Mouse (Mus musculus): ENCODE results near the gene Adgre1. TPM values are rescaled to one million over a fixed set of nuclear protein-coding genes. Genes with fewer than 3 reads are reported as not detected.
"Not testable (repeated sequence)": the region's sequence is repeated elsewhere in the genome, so short reads cannot be mapped to it uniquely, and the experiment has no call there.

Gene Adgre1
- polyA plus RNA-seq (2014; fragmentation: Nextera tagmentation; extraction: Ambion mirVana), result 2.7 and 3.6 TPM in 2 replicates

- Histone ChIP-seq H3K4me3 (ENCODE audit: low read depth, low read length) (no peak within 1 kb of the TSS), H3K9me3 (ENCODE audit: control insufficient read depth, low read length) (no peaks in the 10 kb centered on the region), H3K36me3 (ENCODE audit: control insufficient read depth, insufficient read depth, low read length) (no peaks in the 10 kb centered on the region), H3K27me3 (ENCODE audit: control insufficient read depth, insufficient read depth, low read length) (no peaks in the 10 kb centered on the region), H3K4me2 (ENCODE audit: low read depth) (no peak within 1 kb of the TSS), H3K4me1 (ENCODE audit: control insufficient read depth, insufficient read depth, low read length) (no peaks in the 10 kb centered on the region), H3K9ac (ENCODE audit: low read length) (no peak within 1 kb of the TSS), H3K27ac (ENCODE audit: low read depth, low read length) (no peak within 1 kb of the TSS)
- WGBS, result 26% methylated on average over 1 of the region's 1 CpGs
- DNase-seq (ENCODE audit: low spot score) (no peak), ATAC-seq (ENCODE audit: insufficient read depth, low FRiP score, low TSS enrichment) (no peak)
Measured at GRCm38 (mm10) chr17:57358441-57358840, at the start of gene Adgre1. Gene Adgre1, plus strand, starts transcription at chr17:57358691.

- Histone ChIP-seq H3K9ac (ENCODE audit: low read length) (no peak overlapping the region), H3K9me3 (ENCODE audit: control insufficient read depth, low read length) (no peaks in the 10 kb centered on the region), H3K27me3 (ENCODE audit: control insufficient read depth, insufficient read depth, low read length) (no peaks in the 10 kb centered on the region), H3K4me2 (ENCODE audit: low read depth) (no peak overlapping the region), H3K27ac (ENCODE audit: low read depth, low read length) (no peak overlapping the region), H3K4me1 (ENCODE audit: control insufficient read depth, insufficient read depth, low read length) (no peaks in the 10 kb centered on the region), H3K4me3 (ENCODE audit: low read depth, low read length) (no peak overlapping the region), H3K36me3 (ENCODE audit: control insufficient read depth, insufficient read depth, low read length) (no peaks in the 10 kb centered on the region)
- 35% methylated on average over 13 of the region's 13 CpGs for WGBS
- ATAC-seq (ENCODE audit: insufficient read depth, low FRiP score, low TSS enrichment), result no peak
- no peak for DNase-seq (ENCODE audit: low spot score)
Measured at GRCm38 (mm10) chr17:57311801-57312200, 46.7 kb upstream of the Adgre1 start.

GRCm38 (mm10) chr17:57327615-57328014, 30.9 kb upstream of the Adgre1 start:
- Histone ChIP-seq H3K36me3 (ENCODE audit: control insufficient read depth, insufficient read depth, low read length) (no peaks in the 10 kb centered on the region), H3K4me3 (ENCODE audit: low read depth, low read length) (no peak overlapping the region), H3K27ac (ENCODE audit: low read depth, low read length) (no peak overlapping the region), H3K4me1 (ENCODE audit: control insufficient read depth, insufficient read depth, low read length) (no peaks in the 10 kb centered on the region), H3K9ac (ENCODE audit: low read length) (no peak overlapping the region), H3K9me3 (ENCODE audit: control insufficient read depth, low read length) (no peaks in the 10 kb centered on the region; the same call in 1 of the 2 replicates), H3K27me3 (ENCODE audit: control insufficient read depth, insufficient read depth, low read length) (no peaks in the 10 kb centered on the region), H3K4me2 (ENCODE audit: low read depth) (no peak overlapping the region)
- ATAC-seq (ENCODE audit: insufficient read depth, low FRiP score, low TSS enrichment), result no peak
- DNase-seq (ENCODE audit: low spot score), result no peak
- 84% methylated on average over 8 of the region's 8 CpGs for WGBS

- ATAC-seq (ENCODE audit: insufficient read depth, low FRiP score, low TSS enrichment), result no peak
- no peaks in the 10 kb centered on the region for H3K27me3 ChIP-seq (ENCODE audit: control insufficient read depth, insufficient read depth, low read length)
- H3K4me2 ChIP-seq (ENCODE audit: low read depth), result no peak overlapping the region
- H3K36me3 ChIP-seq (ENCODE audit: control insufficient read depth, insufficient read depth, low read length), result no peaks in the 10 kb centered on the region
- no peak for DNase-seq (ENCODE audit: low spot score)
- H3K27ac ChIP-seq (ENCODE audit: low read depth, low read length), result no peak overlapping the region
- no peaks in the 10 kb centered on the region; the same call in 1 of the 2 replicates for H3K9me3 ChIP-seq (ENCODE audit: control insufficient read depth, low read length)
- H3K9ac ChIP-seq (ENCODE audit: low read length), result no peak overlapping the region
- no peaks in the 10 kb centered on the region for H3K4me1 ChIP-seq (ENCODE audit: control insufficient read depth, insufficient read depth, low read length)
- 47% methylated on average over 6 of the region's 6 CpGs for WGBS
- no peak overlapping the region for H3K4me3 ChIP-seq (ENCODE audit: low read depth, low read length)
Measured at GRCm38 (mm10) chr17:57328944-57329343, 29.5 kb upstream of the Adgre1 start.

- H3K4me1 ChIP-seq (ENCODE audit: control insufficient read depth, insufficient read depth, low read length), result no peaks in the 10 kb centered on the region
- H3K4me3 ChIP-seq (ENCODE audit: low read depth, low read length), result no peak overlapping the region
- no peaks in the 10 kb centered on the region; the same call in 1 of the 2 replicates for H3K9me3 ChIP-seq (ENCODE audit: control insufficient read depth, low read length)
- ATAC-seq (ENCODE audit: insufficient read depth, low FRiP score, low TSS enrichment) (no peak), DNase-seq (ENCODE audit: low spot score) (no peak)
- H3K9ac ChIP-seq (ENCODE audit: low read length), result no peak overlapping the region
- H3K36me3 ChIP-seq (ENCODE audit: control insufficient read depth, insufficient read depth, low read length), result no peaks in the 10 kb centered on the region
- H3K4me2 ChIP-seq (ENCODE audit: low read depth), result no peak overlapping the region
- 96% methylated on average over 8 of the region's 8 CpGs for WGBS
- no peaks in the 10 kb centered on the region for H3K27me3 ChIP-seq (ENCODE audit: control insufficient read depth, insufficient read depth, low read length)
- no peak overlapping the region for H3K27ac ChIP-seq (ENCODE audit: low read depth, low read length)
Measured at GRCm38 (mm10) chr17:57330993-57331392, 27.5 kb upstream of the Adgre1 start.

GRCm38 (mm10) chr17:57332241-57332640, 26.2 kb upstream of the Adgre1 start:
- Histone ChIP-seq H3K4me3 (ENCODE audit: low read depth, low read length) (no peak overlapping the region), H3K27me3 (ENCODE audit: control insufficient read depth, insufficient read depth, low read length) (no peaks in the 10 kb centered on the region), H3K9me3 (ENCODE audit: control insufficient read depth, low read length) (no peaks in the 10 kb centered on the region; the same call in 1 of the 2 replicates), H3K9ac (ENCODE audit: low read length) (no peak overlapping the region), H3K4me2 (ENCODE audit: low read depth) (no peak overlapping the region), H3K4me1 (ENCODE audit: control insufficient read depth, insufficient read depth, low read length) (no peaks in the 10 kb centered on the region), H3K27ac (ENCODE audit: low read depth, low read length) (no peak overlapping the region), H3K36me3 (ENCODE audit: control insufficient read depth, insufficient read depth, low read length) (no peaks in the 10 kb centered on the region)
- DNase-seq (ENCODE audit: low spot score) (no peak), ATAC-seq (ENCODE audit: insufficient read depth, low FRiP score, low TSS enrichment) (no peak)
- WGBS, result 91% methylated on average over 4 of the region's 4 CpGs

- Histone ChIP-seq H3K4me2 (ENCODE audit: low read depth) (no peak overlapping the region), H3K36me3 (ENCODE audit: control insufficient read depth, insufficient read depth, low read length) (no peaks in the 10 kb centered on the region), H3K4me1 (ENCODE audit: control insufficient read depth, insufficient read depth, low read length) (no peaks in the 10 kb centered on the region), H3K27ac (ENCODE audit: low read depth, low read length) (no peak overlapping the region), H3K9me3 (ENCODE audit: control insufficient read depth, low read length) (no peaks in the 10 kb centered on the region; the same call in 1 of the 2 replicates), H3K27me3 (ENCODE audit: control insufficient read depth, insufficient read depth, low read length) (no peaks in the 10 kb centered on the region), H3K4me3 (ENCODE audit: low read depth, low read length) (no peak overlapping the region), H3K9ac (ENCODE audit: low read length) (no peak overlapping the region)
- DNase-seq (ENCODE audit: low spot score) (no peak), ATAC-seq (ENCODE audit: insufficient read depth, low FRiP score, low TSS enrichment) (no peak; the same call in 1 of the 2 replicates)
- WGBS, result 69% methylated on average over 9 of the region's 9 CpGs
Measured at GRCm38 (mm10) chr17:57334001-57334760, 24.3 kb upstream of the Adgre1 start.

- H3K4me1 ChIP-seq (ENCODE audit: control insufficient read depth, insufficient read depth, low read length), result no peaks in the 10 kb centered on the region
- peak; percentile 35 for ATAC-seq (ENCODE audit: insufficient read depth, low FRiP score, low TSS enrichment)
- H3K4me2 ChIP-seq (ENCODE audit: low read depth), result peak overlapping the region; percentile 10; the same call in 1 of the 2 replicates
- no peaks in the 10 kb centered on the region for H3K36me3 ChIP-seq (ENCODE audit: control insufficient read depth, insufficient read depth, low read length)
- H3K9me3 ChIP-seq (ENCODE audit: control insufficient read depth, low read length), result no peaks in the 10 kb centered on the region; the same call in 1 of the 2 replicates
- H3K4me3 ChIP-seq (ENCODE audit: low read depth, low read length), result no peak overlapping the region
- H3K27me3 ChIP-seq (ENCODE audit: control insufficient read depth, insufficient read depth, low read length), result no peaks in the 10 kb centered on the region
- no peak overlapping the region for H3K9ac ChIP-seq (ENCODE audit: low read length)
- no peak overlapping the region for H3K27ac ChIP-seq (ENCODE audit: low read depth, low read length)
- 7% methylated on average over 16 of the region's 16 CpGs for WGBS
- peak; percentile 85 for DNase-seq (ENCODE audit: low spot score)
Measured at GRCm38 (mm10) chr17:57334761-57335150, 23.7 kb upstream of the Adgre1 start.

- not testable (repeated sequence) for H3K27me3 ChIP-seq (ENCODE audit: control insufficient read depth, insufficient read depth, low read length); H3K4me1 ChIP-seq (ENCODE audit: control insufficient read depth, insufficient read depth, low read length); H3K4me3 ChIP-seq (ENCODE audit: low read depth, low read length); DNase-seq (ENCODE audit: low spot score); H3K9me3 ChIP-seq (ENCODE audit: control insufficient read depth, low read length); H3K36me3 ChIP-seq (ENCODE audit: control insufficient read depth, insufficient read depth, low read length); H3K9ac ChIP-seq (ENCODE audit: low read length); H3K4me2 ChIP-seq (ENCODE audit: low read depth); H3K27ac ChIP-seq (ENCODE audit: low read depth, low read length)
- WGBS, result 71% methylated on average over 9 of the region's 9 CpGs
- 0 out of 2 replicates have a peak, but pooled peaks have one; percentile 8 for ATAC-seq (ENCODE audit: insufficient read depth, low FRiP score, low TSS enrichment)
Measured at GRCm38 (mm10) chr17:57335194-57335593, 23.3 kb upstream of the Adgre1 start.
